Mouse (Mus musculus) R1 (cell line): ENCODE results near the gene Gm36028.

ENCODE experiments used
- DNase-seq: peaks from one replicate; pipeline ENCODE4 v3.0.0-alpha.2; 2018; ENCODE audit warnings: low read depth, low spot score

The Gm36028 gene

DNA sequence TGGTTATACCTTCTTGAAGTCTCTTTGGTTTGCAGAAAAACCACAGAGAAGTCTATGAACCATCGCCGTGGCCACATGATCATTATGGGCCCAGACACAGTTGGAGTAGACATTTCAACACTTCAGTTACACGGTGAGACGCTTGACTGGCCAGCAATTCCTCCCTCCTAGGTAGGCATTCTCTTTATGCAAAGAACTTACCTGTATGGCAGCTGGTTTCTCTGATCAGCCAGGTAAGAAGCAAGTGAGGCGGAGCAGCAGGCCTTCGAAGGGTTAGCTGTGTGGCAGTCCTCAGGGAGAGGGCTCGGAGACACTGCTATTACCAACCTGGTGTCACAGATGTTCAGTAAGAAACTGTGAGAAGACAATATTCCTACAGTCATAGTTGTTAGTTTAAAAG is 733 bp downstream of the Gm36028 start:
- DNase-seq, result no peak

DNA sequence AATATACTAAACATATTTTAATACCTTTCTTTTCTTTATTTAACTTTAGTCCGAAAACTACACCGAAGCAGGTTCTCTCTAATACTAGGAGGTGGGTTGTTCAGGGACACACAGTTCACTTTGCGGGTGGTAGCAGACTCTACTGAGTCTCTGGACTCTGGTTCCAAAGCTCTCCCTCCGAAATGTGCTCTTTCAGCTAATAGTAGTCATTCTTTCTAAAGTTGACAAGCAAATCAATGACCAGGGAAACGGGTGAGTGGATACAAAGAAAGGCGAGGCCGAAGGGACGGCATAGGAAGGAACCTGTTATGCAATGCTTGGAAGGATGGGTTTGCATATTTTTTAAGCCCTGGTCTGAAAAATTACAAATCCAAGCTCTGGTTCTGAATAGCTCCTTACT is 3.5 kb downstream of the Gm36028 start:
- no peak for DNase-seq

DNA sequence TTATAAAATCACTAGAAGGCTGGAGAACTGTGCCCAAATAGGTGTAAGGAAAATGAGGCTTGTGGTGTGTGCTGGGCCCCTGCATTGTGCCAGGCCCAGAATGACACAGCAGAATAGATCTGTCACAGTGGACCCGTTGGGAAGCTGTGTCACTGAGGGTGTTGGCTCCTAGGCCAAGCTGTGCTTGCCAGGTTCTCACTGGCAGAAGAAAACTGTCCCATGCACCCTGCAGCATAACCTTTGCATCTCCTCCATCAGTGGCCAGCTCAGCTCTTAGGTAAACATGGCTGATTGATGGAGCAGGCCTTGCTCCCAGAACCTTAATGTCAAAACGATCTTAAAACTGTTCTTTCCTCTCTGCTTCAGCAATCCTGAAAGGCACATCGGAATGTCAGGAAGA is 4.6 kb downstream of the Gm36028 start:
- no peak for DNase-seq

DNA sequence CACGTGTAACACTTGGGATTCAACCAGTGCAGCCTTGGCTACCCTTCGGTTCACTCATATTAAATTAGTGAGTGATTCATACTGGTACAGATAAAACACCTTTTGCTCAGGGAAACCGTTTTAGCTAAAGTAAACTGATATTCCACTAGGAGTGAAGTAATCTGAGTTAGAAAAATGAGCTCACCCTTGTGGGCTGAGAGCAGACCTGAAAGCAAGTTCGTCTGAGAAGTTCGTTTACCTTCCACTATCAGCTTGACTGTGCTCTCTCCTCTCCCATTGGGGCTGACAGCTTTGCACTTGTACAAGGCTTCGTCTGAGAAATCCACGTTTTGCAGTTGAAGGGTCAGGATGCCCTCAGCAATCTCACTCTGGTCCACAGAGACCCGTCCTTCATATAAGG is 5.4 kb downstream of the Gm36028 start:
- DNase-seq, result no peak

DNA sequence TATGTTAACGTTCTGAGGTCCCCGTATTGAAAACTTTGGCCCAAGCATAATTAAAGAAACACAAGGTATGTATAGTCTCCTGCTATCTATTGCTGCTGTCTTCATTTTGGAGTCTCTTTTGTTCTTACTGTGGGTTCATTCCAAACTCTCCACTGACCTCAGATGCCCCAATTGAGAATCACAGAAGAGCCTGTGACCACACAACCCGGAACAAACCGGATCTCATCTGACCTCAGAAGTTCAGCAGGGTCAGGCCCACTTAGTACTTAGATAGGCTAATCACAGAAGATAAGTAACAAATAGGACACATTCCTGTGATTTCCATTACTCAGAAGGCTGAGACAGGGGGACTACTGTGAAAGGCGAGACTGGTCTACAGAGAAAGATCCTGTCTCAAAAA is 6.4 kb downstream of the Gm36028 start:
- DNase-seq, result no peak

DNA sequence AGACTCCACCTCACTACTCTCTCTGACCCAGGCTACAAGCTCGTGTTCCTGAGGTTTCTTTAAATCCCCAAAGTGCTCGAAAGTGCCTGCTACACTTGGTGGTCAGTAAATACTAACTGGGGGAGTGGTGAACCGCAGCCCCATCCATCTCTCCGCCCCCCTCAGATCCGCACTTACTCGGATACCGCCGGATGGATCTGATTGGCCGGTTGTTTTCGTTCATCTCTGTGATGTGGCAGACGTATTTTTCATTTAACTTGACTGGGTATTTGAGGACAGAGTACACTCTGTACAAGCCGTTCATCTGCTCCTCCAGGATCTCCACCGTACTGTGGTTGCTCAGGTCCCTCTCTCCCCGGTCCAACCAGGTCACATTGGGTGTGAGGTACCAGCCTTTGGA is 6.9 kb downstream of the Gm36028 start:
- DNase-seq, result no peak

DNA sequence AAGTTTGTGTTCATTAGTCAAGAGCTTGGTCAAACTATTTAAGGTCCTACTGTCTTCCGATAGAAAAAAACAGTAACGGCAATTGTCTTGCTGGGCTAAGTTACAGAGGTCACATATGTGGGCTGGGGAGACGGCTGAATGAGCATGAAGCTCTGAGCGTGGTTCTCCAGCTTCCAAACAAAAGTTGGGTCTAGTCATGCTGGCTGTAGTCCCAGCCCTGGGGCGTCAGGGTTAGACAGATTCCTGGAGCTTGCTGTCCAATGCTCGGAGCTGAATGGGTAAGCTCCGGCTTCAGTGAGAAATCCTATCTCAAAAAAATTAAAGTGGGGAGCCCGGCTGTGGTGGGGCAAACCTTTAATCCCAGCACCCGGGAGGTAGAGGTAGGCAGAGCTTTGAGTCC is 7.7 kb downstream of the Gm36028 start:
- no peak for DNase-seq

DNA sequence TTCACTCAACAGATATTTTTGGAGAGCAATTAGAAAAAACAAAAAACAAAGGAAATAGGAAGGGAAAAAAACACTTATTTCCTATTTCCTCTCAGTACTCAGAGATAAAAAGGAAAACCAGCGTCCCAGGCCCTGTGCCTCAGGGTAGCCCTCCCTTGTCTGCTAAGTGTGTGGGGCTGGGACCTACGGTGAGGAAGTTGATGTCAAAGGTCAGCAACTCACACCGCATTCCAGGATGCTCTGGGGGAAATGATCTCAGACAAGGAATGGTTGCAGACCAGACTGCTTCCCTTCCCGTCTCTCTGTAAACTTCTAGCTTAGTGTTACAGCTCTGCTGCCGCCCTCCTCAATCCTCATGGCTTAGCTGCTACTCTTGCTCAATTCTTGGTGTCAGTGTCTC is 9.6 kb downstream of the Gm36028 start:
- DNase-seq, result no peak

DNA sequence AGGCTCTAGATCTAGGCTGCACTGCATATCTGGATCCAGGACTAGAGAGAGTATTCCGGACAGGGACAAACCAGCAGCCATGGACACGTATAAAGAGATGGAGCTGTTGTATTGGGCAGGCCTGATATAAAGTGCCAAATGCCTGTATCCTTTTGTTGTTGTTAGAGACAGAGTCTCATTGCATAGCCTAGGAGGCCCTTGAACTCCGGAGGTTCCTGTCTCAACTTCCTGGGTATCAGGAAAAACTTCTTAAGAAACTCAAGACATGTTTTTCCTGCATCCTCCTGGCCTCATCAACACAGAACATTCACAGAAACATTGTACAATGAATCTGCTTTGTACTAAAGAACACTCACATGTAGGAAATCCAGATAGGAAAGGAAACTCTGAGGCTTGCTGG is 13.9 kb downstream of the Gm36028 start:
- DNase-seq, result no peak

DNA sequence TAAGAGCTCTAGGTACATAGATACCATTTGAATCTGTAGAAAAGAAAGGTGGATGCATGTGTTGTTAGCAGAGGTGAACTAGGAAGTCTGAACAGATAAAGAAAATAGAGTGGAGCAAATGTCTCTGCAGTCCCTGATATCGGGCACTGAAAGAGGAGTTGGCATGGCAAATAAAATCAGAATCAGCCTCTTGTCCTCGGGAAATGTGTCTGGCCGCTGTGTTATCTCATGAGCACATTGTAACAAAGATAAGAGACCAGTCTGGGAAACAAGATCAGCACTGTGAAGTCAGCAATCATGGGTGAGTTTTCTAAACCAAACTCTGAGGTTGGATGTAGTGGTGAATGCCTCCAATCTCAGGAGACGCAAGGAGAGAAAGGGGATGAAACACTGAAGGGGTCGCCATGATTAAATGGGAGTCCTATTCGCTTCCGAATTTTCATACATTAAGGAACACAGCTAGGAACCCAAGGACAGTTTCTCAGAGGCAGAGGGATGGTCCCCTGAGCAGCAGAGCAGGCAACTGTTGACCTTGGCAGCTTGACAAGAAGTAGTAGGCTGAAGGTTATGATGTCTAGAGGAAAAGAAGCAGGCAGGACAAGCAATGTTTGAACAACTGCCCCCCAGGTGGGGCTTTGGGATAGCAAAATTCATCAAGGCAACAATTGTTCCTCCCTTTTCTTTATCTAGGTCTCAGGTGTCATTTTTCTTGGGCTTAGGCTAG is 15.6 kb downstream of the Gm36028 start:
- no peak for DNase-seq

DNA sequence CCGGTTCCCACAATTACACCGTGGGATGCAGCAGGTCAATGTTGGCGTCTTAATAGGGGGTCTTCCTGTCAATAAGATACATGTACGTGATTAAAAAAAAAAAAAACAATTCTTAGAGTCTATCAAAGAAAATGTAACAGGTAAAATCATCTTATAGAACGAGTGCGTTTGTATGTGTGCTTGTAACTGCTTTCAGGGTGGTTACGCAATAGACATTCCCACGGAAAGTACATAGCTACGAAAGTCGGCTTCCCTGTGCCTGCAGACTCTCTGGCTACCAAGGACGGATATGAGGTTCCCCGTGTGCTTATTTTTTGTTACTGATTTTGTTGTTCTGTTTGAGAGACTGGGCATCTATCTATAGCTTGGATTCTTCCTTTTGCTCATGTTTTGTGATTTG is 17.2 kb downstream of the Gm36028 start:
- no peak for DNase-seq

DNA sequence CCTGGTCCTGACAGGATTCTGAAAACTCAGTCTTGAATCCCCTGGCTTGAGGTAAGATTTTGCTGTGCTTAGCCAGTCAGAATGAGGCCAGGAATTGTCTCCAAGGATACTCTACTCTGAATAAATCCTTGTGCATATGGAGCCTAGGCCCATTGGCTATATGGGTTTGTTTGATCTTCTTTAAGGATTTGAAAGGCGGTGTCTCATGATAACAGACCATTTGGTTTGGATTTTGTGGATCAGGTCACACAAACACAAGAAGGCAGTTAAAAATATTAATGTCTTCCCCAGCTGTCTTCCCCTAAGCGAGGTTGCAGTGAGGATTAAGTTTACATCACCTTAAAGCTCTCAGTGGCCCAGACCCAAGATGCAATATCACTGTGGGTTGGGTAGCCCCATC is 18.5 kb downstream of the Gm36028 start:
- no peak for DNase-seq

DNA sequence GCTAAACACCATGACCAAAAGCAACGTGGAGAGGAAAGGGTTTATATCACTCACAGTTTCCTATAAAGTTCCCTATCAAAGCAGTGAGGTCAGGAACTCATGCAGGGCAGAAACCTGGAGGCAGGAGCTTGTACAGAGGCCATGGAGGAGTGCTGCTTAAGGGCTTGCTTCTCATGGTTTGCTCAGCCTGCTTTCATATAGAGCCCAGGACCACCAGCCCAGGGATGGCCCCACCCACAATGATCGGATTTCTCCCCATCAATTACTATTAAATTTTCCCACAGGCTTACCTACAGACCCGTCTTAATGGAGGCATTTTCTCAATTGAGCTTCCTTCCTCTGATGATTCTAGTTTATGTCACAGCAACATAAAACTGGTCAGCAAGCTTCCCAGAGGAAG is 23.4 kb downstream of the Gm36028 start:
- DNase-seq, result no peak

DNA sequence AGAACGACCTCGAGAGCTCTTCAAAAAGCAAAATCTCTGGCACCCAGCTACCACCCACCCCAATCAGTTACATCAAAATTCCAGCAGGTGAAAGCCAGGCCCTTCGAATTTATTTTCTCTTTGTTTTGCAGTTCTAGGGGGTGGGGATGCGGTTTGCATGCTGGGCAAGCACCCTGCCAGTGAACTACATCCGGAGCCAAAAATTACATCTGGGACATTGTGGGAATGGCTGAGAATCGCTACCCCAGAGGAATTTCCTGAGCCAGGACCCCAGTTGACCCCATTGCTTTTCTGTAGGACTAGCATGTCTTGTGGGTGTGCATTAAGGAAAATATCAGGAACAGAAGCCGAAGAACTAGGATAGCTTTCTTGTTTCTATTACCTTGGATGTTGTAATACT is 29.9 kb downstream of the Gm36028 start:
- no peak for DNase-seq

DNA sequence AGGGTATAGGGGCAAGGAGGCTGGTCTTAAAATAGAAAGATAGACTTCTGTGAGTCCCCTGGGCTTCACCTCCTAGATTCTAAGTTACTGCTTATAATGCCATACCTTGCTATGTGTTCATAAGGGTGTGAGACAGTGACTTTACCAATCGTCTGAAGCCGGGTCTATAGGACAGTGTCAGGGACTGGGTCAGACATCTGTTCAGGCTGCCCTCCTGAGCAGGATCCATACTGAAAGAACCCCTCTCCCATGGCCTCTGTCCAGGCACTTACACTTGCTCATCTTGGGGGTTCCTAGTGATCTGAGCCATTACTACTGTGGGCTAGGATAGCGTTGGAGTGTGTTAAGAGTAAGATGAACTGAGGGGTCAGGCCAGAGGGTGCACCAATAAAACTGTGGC is 34.7 kb downstream of the Gm36028 start:
- no peak for DNase-seq

DNA sequence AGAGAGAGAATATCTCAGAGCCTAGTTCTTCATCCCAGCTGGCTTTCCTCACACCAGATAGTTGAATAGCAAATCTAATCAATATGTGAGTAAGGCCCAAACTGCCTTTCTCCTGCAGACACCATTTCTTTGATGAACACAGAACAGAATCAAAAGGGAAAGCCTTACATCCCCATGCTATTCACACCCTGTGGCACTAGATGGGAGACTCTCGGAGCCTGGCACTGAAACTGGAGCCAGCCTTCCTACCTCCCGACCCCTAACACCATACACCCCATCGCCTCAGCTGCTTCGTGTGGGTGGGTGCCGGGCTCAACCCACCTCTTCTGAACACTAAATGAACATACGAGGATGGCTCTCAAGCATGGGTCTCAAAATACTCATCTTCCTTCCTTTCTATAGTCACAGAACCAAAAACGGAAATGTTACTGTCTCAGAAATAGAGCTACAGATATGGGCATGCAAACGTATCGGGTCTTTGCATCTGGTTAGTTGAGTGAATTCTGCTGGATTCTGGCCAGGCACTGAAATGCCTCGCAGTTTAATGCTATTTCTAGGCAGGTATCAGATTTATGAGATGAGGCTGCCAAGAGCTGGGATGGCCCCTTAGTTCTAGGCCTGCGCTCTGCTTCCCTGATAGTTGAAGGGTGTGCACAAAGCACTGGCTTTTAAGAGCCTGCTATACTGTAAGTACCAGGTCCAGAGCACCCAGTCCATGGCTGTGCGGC is 36.0 kb downstream of the Gm36028 start:
- no peak for DNase-seq

DNA sequence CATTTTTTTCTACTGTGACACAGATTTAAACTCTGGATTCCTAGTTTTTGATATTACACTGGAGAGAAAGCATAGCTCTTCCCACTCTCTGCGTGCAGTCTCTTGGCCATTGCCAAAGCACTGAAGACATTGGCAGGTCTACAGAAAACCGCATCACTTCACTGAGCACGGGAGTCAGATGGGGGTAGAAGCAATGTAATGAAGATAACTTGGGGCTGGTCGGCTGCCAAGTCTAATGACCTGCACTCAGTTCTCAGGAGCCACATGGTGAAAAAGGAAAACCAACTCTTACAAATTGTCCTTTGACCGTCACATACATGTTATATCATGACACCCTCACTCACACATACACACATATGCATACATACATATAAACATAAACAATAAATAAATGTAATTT is 37.0 kb downstream of the Gm36028 start:
- no peak for DNase-seq

DNA sequence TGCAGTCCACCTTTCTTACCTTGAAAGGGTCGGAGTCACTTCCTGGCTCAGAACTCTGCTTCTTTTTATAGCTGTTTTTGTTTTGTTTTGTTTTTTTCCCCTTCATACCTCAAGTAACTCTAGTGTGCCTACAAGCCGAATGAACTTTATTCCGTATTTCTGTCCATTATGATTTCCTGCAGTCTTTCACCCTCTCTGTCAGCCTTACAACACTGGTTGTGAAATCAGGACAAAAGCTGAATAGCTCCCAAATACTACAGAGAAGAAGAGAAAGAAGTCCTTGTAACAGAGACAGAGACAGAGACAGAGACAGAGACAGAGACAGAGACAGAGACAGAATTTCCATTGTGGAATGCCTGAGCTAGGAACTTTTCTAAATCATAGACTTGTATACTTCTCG is 43.0 kb downstream of the Gm36028 start:
- DNase-seq, result no peak

DNA sequence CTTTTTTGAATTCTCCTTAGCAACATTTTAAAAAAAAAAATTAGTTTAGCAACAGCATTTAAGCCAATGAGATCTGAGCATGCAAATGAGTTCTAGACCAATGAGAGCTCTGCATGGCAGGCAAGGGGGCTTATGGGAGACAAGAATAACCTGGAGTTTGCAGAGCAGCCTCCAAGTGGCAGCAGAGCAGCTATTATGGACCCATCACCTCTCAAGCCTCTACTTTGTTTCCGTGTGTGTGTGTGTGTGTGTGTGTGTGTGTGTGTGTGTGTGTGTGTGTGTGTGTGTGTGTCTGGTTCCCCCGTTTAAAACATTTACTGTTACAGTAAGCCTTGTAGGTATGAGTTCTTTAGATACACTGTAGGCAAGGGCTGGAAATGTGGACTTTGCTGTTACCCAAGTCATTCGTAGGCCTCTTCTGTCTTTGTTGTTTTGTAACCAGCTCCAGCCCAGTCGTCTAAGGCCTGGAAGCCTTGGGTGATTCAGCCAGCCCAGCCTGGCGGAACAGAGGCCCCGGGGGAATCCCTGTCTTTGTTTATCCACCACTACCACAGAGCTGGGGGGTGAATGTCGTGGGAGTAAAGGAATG is 46.5 kb downstream of the Gm36028 start:
- peak; percentile 87 for DNase-seq

DNA sequence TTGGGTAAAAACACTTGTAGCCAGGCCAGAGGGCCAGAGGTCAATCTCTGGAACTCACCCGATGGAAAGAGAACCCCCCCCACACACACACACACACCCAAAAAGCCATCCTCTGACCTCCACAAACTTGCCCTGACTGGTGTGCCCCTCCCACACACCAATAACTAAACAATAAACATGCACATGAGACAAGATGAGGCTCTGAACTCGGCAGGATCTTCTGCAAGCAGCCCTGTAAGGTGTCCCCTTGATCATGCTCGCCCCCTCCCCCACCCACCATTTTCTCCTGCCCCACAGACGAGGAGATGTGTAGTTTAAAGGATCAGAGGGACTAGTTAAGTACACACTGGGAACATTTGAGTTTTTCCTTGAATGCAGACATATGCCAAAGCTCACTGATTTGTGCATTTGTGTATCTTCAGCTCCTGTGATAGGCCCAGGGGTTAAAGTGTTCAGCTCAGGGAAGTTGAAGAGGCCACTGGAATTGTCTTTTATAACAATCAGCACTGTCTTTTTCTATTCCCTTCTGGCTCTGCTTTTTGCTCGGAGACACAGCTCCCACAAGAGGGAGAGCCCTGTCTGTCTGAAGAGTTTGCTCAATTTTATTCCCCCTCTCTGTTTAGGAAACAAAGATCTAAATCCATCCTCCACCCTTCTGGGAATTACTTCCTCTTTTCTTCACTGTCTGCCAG is 47.1 kb downstream of the Gm36028 start:
- DNase-seq, result no peak

DNA sequence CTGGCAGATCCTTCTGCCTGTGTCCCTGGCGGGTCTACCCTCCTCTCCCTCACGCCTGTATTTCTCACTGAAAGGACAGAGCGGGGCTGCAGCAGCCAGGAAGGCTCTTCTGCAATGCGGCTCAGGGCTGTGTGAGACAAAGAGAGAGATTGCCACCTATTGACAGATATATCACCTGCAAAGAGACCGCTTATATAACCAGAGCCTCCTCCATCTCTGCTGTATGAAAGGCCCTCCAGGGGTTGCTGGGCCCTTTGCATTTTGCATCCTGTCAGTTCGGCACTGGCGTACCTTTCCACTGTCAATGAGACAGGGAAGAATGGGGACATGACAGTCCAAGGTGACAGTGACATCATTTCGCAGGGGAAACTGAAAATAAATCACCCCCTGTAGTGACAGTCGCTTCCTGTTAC is 48.5 kb downstream of the Gm36028 start:
- peak; percentile 53 for DNase-seq

DNA sequence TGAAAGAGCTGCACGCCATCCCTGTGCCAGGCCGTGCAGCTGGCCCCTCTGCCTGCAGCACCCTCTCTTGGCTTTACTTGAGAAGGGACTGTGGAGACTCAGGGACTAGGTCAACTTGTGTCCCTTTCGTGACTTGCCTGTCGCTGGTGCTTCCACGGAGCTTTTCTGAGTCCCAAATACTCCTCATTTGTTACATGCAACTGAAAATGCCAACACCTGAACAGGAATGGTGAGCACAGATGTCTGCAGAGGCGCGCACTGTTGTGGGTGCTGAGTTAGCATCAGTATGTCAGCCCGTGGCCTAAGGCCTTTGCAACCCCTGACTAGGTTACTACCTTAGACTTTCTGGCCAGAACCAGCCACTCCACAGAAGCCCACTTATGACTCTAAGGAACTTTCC is 49.1 kb downstream of the Gm36028 start:
- no peak for DNase-seq

DNA sequence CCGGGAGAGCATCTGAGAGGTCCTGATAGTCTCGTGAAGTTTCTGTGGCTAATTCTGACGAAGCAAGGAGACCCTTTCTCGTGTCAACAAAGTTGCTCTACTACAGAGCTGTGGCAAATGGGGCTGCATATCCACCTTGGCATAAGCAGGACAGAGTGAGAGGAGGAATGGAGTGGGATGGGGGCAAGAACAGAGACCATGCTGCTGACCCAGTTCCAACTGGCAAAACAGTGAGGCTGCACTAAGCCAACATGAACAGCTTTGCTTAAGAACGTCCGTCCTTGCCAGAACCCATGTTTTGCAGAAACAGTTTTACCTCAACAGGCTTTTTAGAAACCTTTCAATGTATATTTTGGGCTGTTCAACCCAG is 51.3 kb downstream of the Gm36028 start:
- DNase-seq, result no peak
